Mouse (Mus musculus) neural tube, embryonic 13.5 days (tissue): ENCODE measurements at regions not wholly inside any gene's neighbourhood (a gene's known extent, or its start where the extent isn't known, plus 50 kb on each side); places are given as distances from the start of the nearest gene placed in this dataset.

Source experiments
- ATAC-seq: fragments of 200-750 bp; cut with Nextera tagmentation; 2 replicates; pipeline ENCODE4 v1.8.0; 2017; ENCODE audit warnings: low read depth, mild to moderate bottlenecking, moderate TSS enrichment, moderate library complexity
- H3K27ac ChIP-seq: fragments of 300-500 bp; sonication (generic); replicated peaks from 2 replicates; pipeline ENCODE4 v1.5.1; 2015; ENCODE audit warnings: moderate library complexity, mild to moderate bottlenecking, inconsistent platforms
- H3K27me3 ChIP-seq: fragments of 300-500 bp; sonication (generic); 2 replicates; pipeline ENCODE4 v1.6.1; 2015; ENCODE audit warnings: mild to moderate bottlenecking, inconsistent platforms
- H3K36me3 ChIP-seq: fragments of 300-500 bp; sonication (generic); 2 replicates; pipeline ENCODE4 v1.6.1; 2015; ENCODE audit warnings: mild to moderate bottlenecking, inconsistent platforms
- H3K4me1 ChIP-seq: fragments of 300-500 bp; sonication (generic); replicated peaks from 2 replicates; pipeline ENCODE4 v1.6.1; 2015; ENCODE audit warnings: inconsistent platforms
- H3K4me2 ChIP-seq: fragments of 300-500 bp; sonication (generic); 2 replicates; pipeline ENCODE4 v1.6.1; 2015; ENCODE audit warnings: inconsistent platforms, mild to moderate bottlenecking, moderate library complexity
- H3K4me3 ChIP-seq: fragments of 300-500 bp; sonication (generic); 2 replicates; pipeline ENCODE4 v1.5.1; 2015; ENCODE audit warnings: mild to moderate bottlenecking, inconsistent platforms
- H3K9ac ChIP-seq: fragments of 300-500 bp; sonication (generic); 2 replicates; pipeline ENCODE4 v1.6.1; 2015; ENCODE audit warnings: moderate library complexity, mild to moderate bottlenecking, inconsistent platforms
- H3K9me3 ChIP-seq: fragments of 300-500 bp; sonication (generic); 2 replicates; pipeline ENCODE4 v1.6.1; 2016; ENCODE audit warnings: inconsistent platforms
- WGBS: fragments of 180-500 bp; shearing (Covaris S2); methylation state at CpG from one replicate; pipeline ENCODE4 v1.1.7; 2015; 5-methylcytosine and 5-hydroxymethylcytosine counted together

DNA sequence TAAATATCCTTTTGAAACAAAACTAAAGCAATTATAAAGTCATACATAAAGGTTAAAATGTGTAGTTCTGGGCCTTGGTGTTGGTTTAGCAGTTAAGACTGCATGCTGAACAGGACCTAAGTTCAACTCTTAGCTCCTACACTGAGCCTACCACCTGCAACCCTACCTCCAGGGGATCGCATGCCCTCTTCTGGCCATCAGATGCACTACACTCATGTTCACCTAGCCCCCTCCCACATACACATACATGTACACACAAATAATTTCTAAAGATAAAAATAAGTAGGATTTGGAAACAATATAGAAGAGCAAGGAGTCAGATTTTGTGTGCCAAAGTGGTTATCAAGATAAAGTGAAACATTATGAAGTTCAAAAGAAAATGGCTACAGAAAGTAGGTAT lies 576.2 kb upstream of the Arpp21 start:
- ATAC-seq, result no peak
- H3K9me3 ChIP-seq, result no peaks in the 10 kb centered on the region

GRCm38 (mm10) chr9:112799583-112800220 lies 564.0 kb upstream of the Arpp21 start:
- H3K4me3 ChIP-seq, result no peak overlapping the region
- no peak overlapping the region for H3K4me2 ChIP-seq
- no peak for ATAC-seq
- no peaks in the 10 kb centered on the region for H3K4me1 ChIP-seq
- 29% methylated on average over 2 of the region's 2 CpGs for WGBS
- H3K36me3 ChIP-seq, result no peaks in the 10 kb centered on the region
- no peak overlapping the region for H3K27ac ChIP-seq
- H3K27me3 ChIP-seq, result no peaks in the 10 kb centered on the region
- H3K9ac ChIP-seq, result no peak overlapping the region
- no peaks in the 10 kb centered on the region for H3K9me3 ChIP-seq

More for the DNA sequence above, 576.2 kb upstream of the Arpp21 start:
- Histone ChIP-seq H3K27me3 (no peaks in the 10 kb centered on the region), H3K4me3 (no peak overlapping the region), H3K27ac (no peak overlapping the region), H3K4me2 (no peak overlapping the region), H3K9ac (no peak overlapping the region), H3K4me1 (no peaks in the 10 kb centered on the region), H3K36me3 (no peaks in the 10 kb centered on the region)
- WGBS, result 42% methylated on average over 1 of the region's 1 CpGs

DNA sequence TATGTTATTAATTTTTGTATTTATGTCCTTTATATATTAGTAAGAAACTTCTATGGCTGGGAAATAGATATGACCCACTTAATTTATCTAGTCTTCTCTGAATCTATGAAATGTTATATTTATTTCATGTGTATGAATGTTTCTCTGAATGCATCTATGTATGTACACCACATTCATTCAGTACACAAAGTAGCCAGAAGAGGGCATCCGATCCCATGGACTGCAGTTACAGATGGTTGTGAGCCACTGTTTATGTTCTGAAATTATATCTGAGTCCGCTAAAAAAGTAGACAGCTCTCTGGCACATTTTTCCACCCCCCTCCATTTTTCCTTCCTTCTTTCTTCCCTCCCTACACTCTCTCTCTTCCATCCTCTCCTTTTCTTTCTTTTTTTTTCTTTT lies 557.8 kb upstream of the Arpp21 start:
- H3K4me1 ChIP-seq, result no peaks in the 10 kb centered on the region
- H3K9me3 ChIP-seq, result no peaks in the 10 kb centered on the region
- no peak for ATAC-seq
- no peak overlapping the region for H3K27ac ChIP-seq
- H3K4me2 ChIP-seq, result no peak overlapping the region
- no peaks in the 10 kb centered on the region for H3K27me3 ChIP-seq
- H3K9ac ChIP-seq, result no peak overlapping the region
- no peak overlapping the region for H3K4me3 ChIP-seq
- H3K36me3 ChIP-seq, result no peaks in the 10 kb centered on the region
- WGBS, result 76% methylated on average over 2 of the region's 2 CpGs

DNA sequence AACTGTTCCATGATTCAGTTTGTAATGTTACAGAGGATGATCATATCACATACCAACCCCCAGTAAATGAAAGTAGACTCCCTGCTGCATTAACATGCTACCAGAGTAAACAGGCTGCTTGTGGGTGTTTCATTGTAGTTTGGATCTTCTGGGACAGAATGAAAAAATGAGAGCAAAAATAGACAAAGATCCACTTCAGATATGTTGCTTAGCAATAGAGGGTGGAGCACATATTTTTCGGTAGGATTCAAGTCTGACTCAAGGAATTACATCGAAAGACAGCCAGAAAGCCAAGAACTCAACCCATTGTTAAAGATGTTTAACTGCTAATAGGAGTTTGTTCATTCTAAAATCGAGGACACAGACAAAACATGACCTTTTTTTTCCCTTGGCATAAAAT lies 536.2 kb upstream of the Arpp21 start:
- H3K4me1 ChIP-seq, result no peaks in the 10 kb centered on the region
- no peak overlapping the region for H3K9ac ChIP-seq
- no peak for ATAC-seq
- H3K9me3 ChIP-seq, result no peaks in the 10 kb centered on the region
- no peaks in the 10 kb centered on the region for H3K27me3 ChIP-seq
- 76% methylated on average over 3 of the region's 3 CpGs for WGBS
- no peaks in the 10 kb centered on the region for H3K36me3 ChIP-seq
- H3K27ac ChIP-seq, result no peak overlapping the region
- no peak overlapping the region for H3K4me3 ChIP-seq
- H3K4me2 ChIP-seq, result no peak overlapping the region

DNA sequence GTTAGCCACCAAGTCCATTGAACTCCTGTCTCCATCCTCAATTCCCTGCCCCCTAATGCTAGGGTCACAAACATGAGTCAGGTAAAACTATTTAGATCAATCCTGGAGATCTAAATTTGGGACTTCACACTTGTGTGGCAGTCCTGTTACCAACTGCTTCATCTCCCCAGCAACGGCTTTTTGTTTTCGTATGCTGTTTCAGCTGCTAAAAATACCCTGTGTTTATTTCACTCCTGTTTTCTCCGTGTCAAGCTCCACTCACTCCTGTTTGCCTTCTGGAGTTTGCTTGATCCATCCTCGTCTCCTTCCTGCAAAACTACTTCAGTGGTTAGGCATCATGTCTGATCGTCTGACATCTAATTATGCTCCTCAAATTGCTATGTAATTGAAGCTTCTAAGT lies 508.9 kb upstream of the Arpp21 start:
- ATAC-seq, result no peak
- 75% methylated on average over 5 of the region's 5 CpGs for WGBS
- no peak overlapping the region for H3K4me3 ChIP-seq

DNA sequence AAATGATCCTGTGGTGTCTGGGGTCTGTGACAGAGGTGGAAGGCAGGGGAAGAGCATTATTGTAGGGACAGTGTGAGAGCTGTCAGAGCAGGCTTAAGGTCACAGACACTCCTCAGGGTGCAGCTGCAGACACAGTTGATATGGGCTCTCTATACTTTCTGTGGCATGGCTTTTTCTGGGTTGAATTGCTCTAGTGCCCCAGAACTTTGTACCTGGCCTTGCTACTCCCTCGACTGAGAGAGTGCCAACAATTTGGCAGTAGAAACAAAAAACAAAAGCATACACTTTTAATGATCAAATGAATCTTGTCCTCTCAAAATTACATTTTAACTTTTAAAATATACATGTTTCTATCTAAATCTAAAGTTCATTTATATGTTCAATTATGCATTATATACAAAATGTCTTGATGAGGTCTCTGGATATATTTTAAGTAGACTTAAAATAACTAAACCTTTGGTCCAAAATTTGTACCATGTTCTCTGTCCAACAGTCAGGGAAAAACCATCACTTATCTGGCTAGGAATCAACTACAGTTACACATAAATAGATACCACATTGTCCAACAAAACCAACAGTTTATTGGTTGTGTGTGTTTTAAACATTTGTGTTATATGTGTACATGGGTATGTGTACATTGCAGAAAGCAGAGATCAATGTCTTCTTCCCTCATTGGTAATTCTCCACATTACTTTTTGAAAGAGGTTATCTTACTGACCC lies 508.3 kb upstream of the Arpp21 start:
- H3K4me2 ChIP-seq, result no peak overlapping the region
- 89% methylated on average over 1 of the region's 1 CpGs for WGBS
- no peak for ATAC-seq
- no peak overlapping the region for H3K9ac ChIP-seq
- no peak overlapping the region for H3K4me3 ChIP-seq
- no peak overlapping the region for H3K27ac ChIP-seq
- H3K9me3 ChIP-seq, result no peaks in the 10 kb centered on the region
- no peaks in the 10 kb centered on the region for H3K36me3 ChIP-seq
- H3K27me3 ChIP-seq, result no peaks in the 10 kb centered on the region
- no peaks in the 10 kb centered on the region for H3K4me1 ChIP-seq

More for the DNA sequence above, 508.9 kb upstream of the Arpp21 start:
- Histone ChIP-seq H3K9me3 (no peaks in the 10 kb centered on the region), H3K27me3 (no peaks in the 10 kb centered on the region), H3K36me3 (no peaks in the 10 kb centered on the region), H3K4me2 (no peak overlapping the region), H3K4me1 (no peaks in the 10 kb centered on the region), H3K27ac (no peak overlapping the region), H3K9ac (no peak overlapping the region)

- Histone ChIP-seq H3K4me3 (no peak overlapping the region), H3K36me3 (no peaks in the 10 kb centered on the region), H3K4me2 (no peak overlapping the region), H3K9ac (no peak overlapping the region), H3K27me3 (no peaks in the 10 kb centered on the region), H3K27ac (no peak overlapping the region), H3K9me3 (no peaks in the 10 kb centered on the region), H3K4me1 (peaks cover 6% of the 10 kb centered on the region; the same call in 1 of the 2 replicates)
- ATAC-seq, result no peak
Measured at GRCm38 (mm10) chr9:112735761-112736160, 500.0 kb upstream of the Arpp21 start.

GRCm38 (mm10) chr9:112725523-112725922 lies 489.8 kb upstream of the Arpp21 start:
- Histone ChIP-seq H3K4me2 (no peak overlapping the region), H3K9ac (no peak overlapping the region), H3K4me1 (no peaks in the 10 kb centered on the region), H3K27me3 (no peaks in the 10 kb centered on the region), H3K4me3 (no peak overlapping the region), H3K9me3 (no peaks in the 10 kb centered on the region), H3K36me3 (no peaks in the 10 kb centered on the region), H3K27ac (no peak overlapping the region)
- WGBS, result 44% methylated on average over 8 of the region's 8 CpGs
- ATAC-seq, result no peak

DNA sequence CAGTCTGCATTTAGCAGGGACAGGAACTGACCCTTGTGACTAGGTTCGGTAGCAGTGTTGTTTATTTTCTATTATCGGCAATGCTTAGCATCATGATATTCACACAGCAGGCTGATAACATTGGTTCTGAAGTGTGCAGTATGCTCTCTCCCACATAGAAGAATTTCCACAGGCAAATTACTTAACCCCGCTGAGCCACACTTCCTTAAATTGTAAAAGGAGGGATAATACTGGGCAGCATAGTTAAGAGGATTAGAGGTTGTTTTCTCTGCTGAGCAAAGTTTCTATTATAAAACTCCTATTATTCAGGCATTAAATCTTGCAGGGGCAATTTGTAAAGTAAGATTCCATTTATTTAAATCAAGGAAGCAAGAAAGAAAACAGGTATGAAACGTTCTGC lies 489.4 kb upstream of the Arpp21 start:
- no peaks in the 10 kb centered on the region for H3K9me3 ChIP-seq
- H3K36me3 ChIP-seq, result no peaks in the 10 kb centered on the region
- H3K4me3 ChIP-seq, result no peak overlapping the region
- WGBS, result 66% methylated on average over 4 of the region's 4 CpGs
- no peak overlapping the region for H3K9ac ChIP-seq
- no peaks in the 10 kb centered on the region for H3K4me1 ChIP-seq
- ATAC-seq, result no peak
- H3K27me3 ChIP-seq, result no peaks in the 10 kb centered on the region
- H3K4me2 ChIP-seq, result no peak overlapping the region
- H3K27ac ChIP-seq, result no peak overlapping the region

DNA sequence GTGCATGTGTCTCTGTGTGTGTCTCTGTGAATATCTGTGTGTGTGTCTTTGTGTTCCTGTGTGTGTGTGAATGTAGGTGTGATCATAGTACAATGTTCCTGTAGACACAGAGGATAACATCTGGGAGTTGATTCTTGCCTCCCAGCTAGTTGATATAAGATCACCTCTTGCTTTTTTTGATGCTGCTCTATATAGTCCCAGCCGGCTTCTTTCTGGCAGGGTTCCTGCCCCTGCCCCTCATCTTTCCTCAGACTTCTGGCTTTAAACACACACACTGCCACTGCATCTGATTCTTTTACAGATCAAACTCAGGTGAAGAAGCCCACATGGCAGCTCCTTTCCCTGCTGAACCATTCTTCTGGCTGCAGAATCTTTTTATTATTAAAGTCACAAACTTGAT lies 487.6 kb upstream of the Arpp21 start:
- Histone ChIP-seq H3K27ac (no peak overlapping the region), H3K4me3 (no peak overlapping the region), H3K9me3 (no peaks in the 10 kb centered on the region), H3K4me2 (no peak overlapping the region), H3K9ac (no peak overlapping the region), H3K4me1 (no peaks in the 10 kb centered on the region), H3K27me3 (no peaks in the 10 kb centered on the region), H3K36me3 (no peaks in the 10 kb centered on the region)
- WGBS, result 88% methylated on average over 1 of the region's 1 CpGs
- no peak for ATAC-seq

- no peaks in the 10 kb centered on the region for H3K36me3 ChIP-seq
- ATAC-seq, result no peak
- 0 out of 2 replicates have a peak, but pooled peaks cover 3% of the 10 kb centered on the region for H3K9me3 ChIP-seq
- no peak overlapping the region for H3K4me3 ChIP-seq
- no peak overlapping the region for H3K27ac ChIP-seq
- H3K9ac ChIP-seq, result no peak overlapping the region
- H3K4me1 ChIP-seq, result no peaks in the 10 kb centered on the region
- no peak overlapping the region for H3K4me2 ChIP-seq
- WGBS, result 86% methylated on average over 4 of the region's 4 CpGs
- H3K27me3 ChIP-seq, result no peaks in the 10 kb centered on the region
Measured at GRCm38 (mm10) chr9:112722501-112722900, 486.8 kb upstream of the Arpp21 start.

GRCm38 (mm10) chr9:112715197-112715762 lies 479.5 kb upstream of the Arpp21 start:
- Histone ChIP-seq H3K9ac (no peak overlapping the region), H3K27ac (no peak overlapping the region), H3K9me3 (0 out of 2 replicates have a peak, but pooled peaks cover 3% of the 10 kb centered on the region), H3K27me3 (no peaks in the 10 kb centered on the region), H3K4me2 (no peak overlapping the region), H3K4me1 (no peaks in the 10 kb centered on the region), H3K36me3 (no peaks in the 10 kb centered on the region), H3K4me3 (no peak overlapping the region)
- ATAC-seq, result no peak
- WGBS, result 22% methylated on average over 1 of the region's 1 CpGs
